Mouse (Mus musculus) CH12.LX (cell line): ENCODE measurements around the gene Mctp1.

Experiments
- CHD1 ChIP-seq: IDR thresholded peaks from 2 replicates; pipeline ENCODE4 v1.6.1; 2012; ENCODE audit warnings: low read depth, low read length, improper control_type of control experiment, inconsistent platforms
- CTCF ChIP-seq, 2 experiments: IDR thresholded peaks in 1 of 2; conservative IDR thresholded peaks in 1 of 2; 2 replicates each; pipeline ENCODE4 v1.5.1; 2011 to 2012; ENCODE audit warnings: low read depth in 2 of 2, low read length in 2 of 2, improper control_type of control experiment in 1 of 2, inconsistent platforms in 1 of 2, mild to moderate bottlenecking in 1 of 2, moderate library complexity in 1 of 2
- JUND ChIP-seq: conservative IDR thresholded peaks from 2 replicates; pipeline ENCODE4 v1.6.1; 2011; ENCODE audit warnings: low read depth, low read length, improper control_type of control experiment
- MAFK ChIP-seq: IDR thresholded peaks from 2 replicates; pipeline ENCODE4 v1.6.1; 2011; ENCODE audit warnings: low read length, improper control_type of control experiment; ENCODE audit not compliant: insufficient replicate concordance

GRCm38 (mm10) chr13:77046416-77046815 is 662.1 kb downstream of the Mctp1 start:
- TF ChIP-seq JUND (no peak), CTCF (conservative IDR thresholded peaks at IDR 0.05 in 1 of 2, IDR thresholded peaks at IDR 0.05 in 1 of 2; ENCODE audit: low read depth in 2 of 2, low read length in 2 of 2) (no peak), MAFK (no peak), CHD1 (no peak)
